Mouse (Mus musculus) heart, postnatal 0 days (tissue): ENCODE data around the gene Uap1l1.

Experiments used
- CTCF ChIP-seq: IDR thresholded peaks from 2 replicates; pipeline ENCODE4 v1.5.1; 2016; ENCODE audit warnings: antibody characterized with exemption, control low read depth, low read depth
- EP300 ChIP-seq: IDR thresholded peaks from 2 replicates; pipeline ENCODE4 v1.6.1; 2016; ENCODE audit warnings: antibody characterized with exemption, low read depth

- TF ChIP-seq CTCF (peak; percentile 36), EP300 (0 out of 2 replicates have a peak, but pooled peaks have one; percentile 44)
These were observed 33.0 kb downstream of the Uap1l1 start, which contains the start of gene Man1b1 for GRCm38 (mm10) chr2:25332286-25333160.
